In genomic region chr2:164868491-164868890, GRCm38 (mm10) we compare ENCODE assay signal across 16 mouse cellular contexts. TPM values are rescaled to one million over a fixed set of nuclear protein-coding genes. Genes with fewer than 3 reads are reported as not detected.
DNase-seq lines count a peak whose midpoint lies in the region; ATAC-seq and TF ChIP-seq lines count a peak whose summit lies in the region.
"Had no signal": no experiment of that assay in that cellular context is flagged by ENCODE, and none has a peak within 500 bp of the region (broad histone marks: within the 10 kb centered on the region; RNA-seq: fewer than 3 reads in every experiment).

No protein-coding gene starts in this region.

- no peak overlapping the region for H3K4me3 ChIP-seq in liver, embryonic 15.5 days (replicated peaks)
- H3K4me3 ChIP-seq in liver, postnatal 0 days (ENCODE audit: low read depth, low read length), result no peak overlapping the region
- H3K4me3 ChIP-seq: hindbrain, embryonic 15.5 days; kidney, embryonic 15.5 days had no signal

- no peak for TF ChIP-seq CTCF in liver, postnatal 0 days (IDR thresholded peaks at IDR 0.05; ENCODE audit: low read depth)

- H3K9me3 ChIP-seq in liver, embryonic 15.5 days (replicated peaks), result no peaks in the 10 kb centered on the region
- H3K9me3 ChIP-seq in liver, postnatal 0 days (ENCODE audit: low read length), result no peaks in the 10 kb centered on the region; the same call in 1 of the 2 replicates
- H3K9me3 ChIP-seq: hindbrain, embryonic 15.5 days; kidney, embryonic 15.5 days had no signal

- H3K27me3 ChIP-seq in liver, embryonic 15.5 days, result no peaks in the 10 kb centered on the region
- H3K27me3 ChIP-seq in liver, postnatal 0 days (ENCODE audit: insufficient read depth, low read length), result no peaks in the 10 kb centered on the region
- H3K27me3 ChIP-seq: hindbrain, embryonic 15.5 days; kidney, embryonic 15.5 days had no signal

- no peak for TF ChIP-seq EP300 in liver, postnatal 0 days (IDR thresholded peaks at IDR 0.05; ENCODE audit: low read depth)

- DNase-seq in liver, result no peak
- no peak for DNase-seq in liver, postnatal 0 days
- DNase-seq in ovary, postnatal 36 days (ENCODE audit: low spot score), result no peak
- DNase-seq in urinary bladder, postnatal 10 days (ENCODE audit: low spot score), result no peak
- DNase-seq in cerebellum, postnatal 25 days, result no peak
- DNase-seq: adrenal gland, postnatal 10 days; gastrocnemius, postnatal 25 days; left cerebral cortex, postnatal 4 days; thymus, postnatal 36 days had no signal

- no peak overlapping the region for H3K4me2 ChIP-seq in liver, embryonic 15.5 days
- H3K4me2 ChIP-seq in liver, postnatal 0 days (ENCODE audit: low read depth, low read length), result no peak overlapping the region
- H3K4me2 ChIP-seq: hindbrain, embryonic 15.5 days; kidney, embryonic 15.5 days had no signal

- H3K9ac ChIP-seq in liver, embryonic 15.5 days, result no peak overlapping the region
- H3K9ac ChIP-seq in liver, postnatal 0 days (replicated peaks), result no peak overlapping the region
- H3K9ac ChIP-seq: hindbrain, embryonic 15.5 days; kidney, embryonic 15.5 days had no signal

- 36% methylated on average over 7 of the region's 7 CpGs for WGBS in liver, embryonic 15.5 days (ENCODE audit: insufficient replicate concordance)
- WGBS in liver, postnatal 0 days (ENCODE audit: insufficient replicate concordance), result 30% methylated on average over 7 of the region's 7 CpGs

- peaks cover 12% of the 10 kb centered on the region for H3K4me1 ChIP-seq in liver, embryonic 15.5 days (replicated peaks)
- H3K4me1 ChIP-seq in liver, postnatal 0 days (ENCODE audit: insufficient read depth), result peaks cover 5% of the 10 kb centered on the region; the same call in 1 of the 2 replicates
- H3K4me1 ChIP-seq: hindbrain, embryonic 15.5 days had no signal

- H3K27ac ChIP-seq in liver, embryonic 15.5 days (replicated peaks), result no peak overlapping the region
- H3K27ac ChIP-seq in liver, postnatal 0 days (ENCODE audit: low read depth), result 0 out of 2 replicates have a peak overlapping the region, but pooled peaks have one; percentile 34
- H3K27ac ChIP-seq: hindbrain, embryonic 15.5 days had no signal

- H3K36me3 ChIP-seq in liver, embryonic 15.5 days (replicated peaks), result no peaks in the 10 kb centered on the region
- H3K36me3 ChIP-seq in liver, postnatal 0 days (replicated peaks; ENCODE audit: insufficient read depth, low read length), result no peaks in the 10 kb centered on the region
- H3K36me3 ChIP-seq: hindbrain, embryonic 15.5 days; kidney, embryonic 15.5 days had no signal

- peak; percentile 30 for ATAC-seq in liver, embryonic 15.5 days (ENCODE audit: insufficient read depth)
- peak; percentile 77 for ATAC-seq in CD4-positive, CD25-positive, alpha-beta regulatory T cell, adult 4 months
- peak; percentile 65 for ATAC-seq in liver, postnatal 0 days
- peak; percentile 56 for ATAC-seq in megakaryocyte progenitor cell, adult 5-6 weeks (replicated peaks; ENCODE audit: poor library complexity)
- ATAC-seq: forebrain, embryonic 16.5 days had no signal

RNA-seq across cellular contexts. Expression of gene Pcif1, which starts 10.6 kb away (rescaled TPM):
- 38.3 and 40.7 TPM in 2 replicates for polyA plus RNA-seq in liver, embryonic 15.5 days (2015; fragmentation: Nextera tagmentation; extraction: Ambion mirVana)
- polyA plus RNA-seq in CD4-positive, CD25-positive, alpha-beta regulatory T cell, adult 4 months (2017; shearing (Covaris generic)), result 100 to 1,000 TPM; 106 to 115 TPM
- 38.4 and 38.6 TPM in 2 replicates for polyA plus RNA-seq in liver, postnatal 0 days (2015; fragmentation: Nextera tagmentation; extraction: Ambion mirVana)
- 34.1 and 36.3 TPM in 2 replicates for total RNA-seq in megakaryocyte progenitor cell, adult 5-6 weeks (2015)
- total RNA-seq in megakaryocyte progenitor cell, adult 5-6 weeks (2017), result 21.7 and 40.4 TPM in 2 replicates

RNA-seq across cellular contexts. Expression of gene Pltp, which starts 11.0 kb away (rescaled TPM):
- polyA plus RNA-seq in liver, embryonic 15.5 days (2015; fragmentation: Nextera tagmentation; extraction: Ambion mirVana), result 17.8 and 23.5 TPM in 2 replicates
- under 1 TPM; 0.34 to 0.98 TPM for polyA plus RNA-seq in CD4-positive, CD25-positive, alpha-beta regulatory T cell, adult 4 months (2017; shearing (Covaris generic))
- polyA plus RNA-seq in liver, postnatal 0 days (2015; fragmentation: Nextera tagmentation; extraction: Ambion mirVana), result 33.4 and 35.3 TPM in 2 replicates
- 0.10 TPM in 1 of 2 replicates, not detected in the other for total RNA-seq in megakaryocyte progenitor cell, adult 5-6 weeks (2015)
- total RNA-seq in megakaryocyte progenitor cell, adult 5-6 weeks (2017), result not detected in 2 replicates

RNA-seq across cellular contexts. Expression of gene Neurl2, which starts 35.2 kb away (rescaled TPM):
- polyA plus RNA-seq in liver, embryonic 15.5 days (2015; fragmentation: Nextera tagmentation; extraction: Ambion mirVana), result 1.5 and 2.5 TPM in 2 replicates
- polyA plus RNA-seq in CD4-positive, CD25-positive, alpha-beta regulatory T cell, adult 4 months (2017; shearing (Covaris generic)), result 1 to 10 TPM in 1 of 2 experiments, under 1 TPM in 1; 0.65 to 1.6 TPM
- 2.5 and 3.1 TPM in 2 replicates for polyA plus RNA-seq in liver, postnatal 0 days (2015; fragmentation: Nextera tagmentation; extraction: Ambion mirVana)
- total RNA-seq in megakaryocyte progenitor cell, adult 5-6 weeks (2015), result 3.4 and 4.3 TPM in 2 replicates
- 0.57 and 1.9 TPM in 2 replicates for total RNA-seq in megakaryocyte progenitor cell, adult 5-6 weeks (2017)

RNA-seq across cellular contexts. Expression of gene Ctsa, which starts 35.8 kb away (rescaled TPM):
- 75.4 and 81.1 TPM in 2 replicates for polyA plus RNA-seq in liver, embryonic 15.5 days (2015; fragmentation: Nextera tagmentation; extraction: Ambion mirVana)
- polyA plus RNA-seq in CD4-positive, CD25-positive, alpha-beta regulatory T cell, adult 4 months (2017; shearing (Covaris generic)), result 100 to 1,000 TPM; 211 to 247 TPM
- polyA plus RNA-seq in liver, postnatal 0 days (2015; fragmentation: Nextera tagmentation; extraction: Ambion mirVana), result 101 and 109 TPM in 2 replicates
- total RNA-seq in megakaryocyte progenitor cell, adult 5-6 weeks (2015), result 69.5 and 69.8 TPM in 2 replicates
- 71.5 and 77.0 TPM in 2 replicates for total RNA-seq in megakaryocyte progenitor cell, adult 5-6 weeks (2017)

RNA-seq across cellular contexts. Expression of gene Spata25, which starts 40.2 kb away (rescaled TPM):
- not detected in 2 replicates for polyA plus RNA-seq in liver, embryonic 15.5 days (2015; fragmentation: Nextera tagmentation; extraction: Ambion mirVana)
- polyA plus RNA-seq in CD4-positive, CD25-positive, alpha-beta regulatory T cell, adult 4 months (2017; shearing (Covaris generic)), result not detected
- not detected in 2 replicates for polyA plus RNA-seq in liver, postnatal 0 days (2015; fragmentation: Nextera tagmentation; extraction: Ambion mirVana)
- total RNA-seq in megakaryocyte progenitor cell, adult 5-6 weeks (2015), result not detected in 2 replicates
- not detected in 2 replicates for total RNA-seq in megakaryocyte progenitor cell, adult 5-6 weeks (2017)
- total RNA-seq: adrenal gland, postnatal 10 days; gastrocnemius, postnatal 25 days had no signal
- polyA plus RNA-seq: heart, embryonic 14.5 days had no signal
